Mouse (Mus musculus) ES-E14 (cell line): ENCODE measurements around the gene Rab7. TPM values are rescaled to one million over a fixed set of nuclear protein-coding genes. Genes with fewer than 3 reads are reported as not detected.

Experiments used
- DNase-seq: peaks from one replicate; pipeline ENCODE4 v3.0.0-alpha.2; 2013; ENCODE audit warnings: low read depth, low spot score
- H3K27ac ChIP-seq: 2 replicates; pipeline ENCODE4 v1.5.1; 2012; ENCODE audit warnings: low read depth, mild to moderate bottlenecking, low read length, moderate library complexity, mixed read lengths; ENCODE audit not compliant: poor library complexity, insufficient read depth, severe bottlenecking
- H3K36me3 ChIP-seq: 2 replicates; pipeline ENCODE4 v1.6.1; 2012; ENCODE audit warnings: mild to moderate bottlenecking, low read length, moderate library complexity, mixed read lengths; ENCODE audit not compliant: control insufficient read depth, poor library complexity, insufficient read depth, severe bottlenecking
- H3K4me1 ChIP-seq, 2 experiments: fragments of 150-350 bp in 1 of 2; sonication (generic) in 1 of 2; 2 replicates each; pipeline ENCODE4 v1.6.1; 2012; ENCODE audit warnings: low read length in 2 of 2, mild to moderate bottlenecking in 1 of 2, mixed read lengths in 1 of 2; ENCODE audit not compliant: control insufficient read depth in 2 of 2, insufficient read depth in 2 of 2, poor library complexity in 1 of 2
- H3K4me3 ChIP-seq, 2 experiments: fragments of 150-350 bp in 1 of 2; sonication (generic) in 1 of 2; 2 replicates each; pipeline ENCODE4 v1.5.1; 2012; ENCODE audit warnings: low read length in 2 of 2, low read depth in 1 of 2, mild to moderate bottlenecking in 1 of 2, mixed read lengths in 1 of 2; ENCODE audit not compliant: insufficient read depth in 1 of 2, poor library complexity in 1 of 2, severe bottlenecking in 1 of 2
- H3K9ac ChIP-seq: 2 replicates; pipeline ENCODE4 v1.6.1; 2012; ENCODE audit warnings: low read depth, mild to moderate bottlenecking, low read length, mixed read lengths; ENCODE audit not compliant: poor library complexity, insufficient read depth, severe bottlenecking
- H3K9me3 ChIP-seq: fragments of 150-350 bp; sonication (generic); 2 replicates; pipeline ENCODE4 v1.6.1; 2012; ENCODE audit warnings: low read depth, mild to moderate bottlenecking, low read length; ENCODE audit not compliant: control insufficient read depth, insufficient read depth
- CHD2 ChIP-seq: IDR thresholded peaks from 2 replicates; pipeline ENCODE4 v1.6.1; 2014; ENCODE audit warnings: mild to moderate bottlenecking, low read depth, low read length, inconsistent platforms
- HCFC1 ChIP-seq: IDR thresholded peaks from 2 replicates; pipeline ENCODE4 v1.6.1; 2012; ENCODE audit warnings: low read length, inconsistent platforms, borderline replicate concordance; ENCODE audit not compliant: insufficient read depth
- MAFK ChIP-seq: IDR thresholded peaks from 2 replicates; pipeline ENCODE4 v1.6.1; 2014; ENCODE audit warnings: mild to moderate bottlenecking, low read depth, low read length, inconsistent platforms; ENCODE audit not compliant: insufficient read depth
- ZC3H11A ChIP-seq: IDR thresholded peaks from 2 replicates; pipeline ENCODE4 v1.6.1; 2012; ENCODE audit warnings: low read depth, mild to moderate bottlenecking, inconsistent platforms, low read length, borderline replicate concordance
- ZNF384 ChIP-seq: IDR thresholded peaks from 2 replicates; pipeline ENCODE4 v1.6.1; 2012; ENCODE audit warnings: low read depth, low read length, inconsistent platforms
- in situ Hi-C, 2 experiments: fragments of 600-800 bp; cut with MboI; formaldehyde crosslinking; loops; one replicate each; pipeline ENCODE4 v1.15.1; 2025; ENCODE audit warnings: low sequenced_read_pairs in 2 of 2, inconsistent platforms in 1 of 2; ENCODE audit not compliant: unreplicated experiment in 2 of 2
- total RNA-seq: library from RNA; depleted of rRNA; stranded (reverse); fragments of 300-350 nt; gene quantifications from 2 replicates; pipeline ENCODE4 v1.2.3, GENCODE M21; 2012

Rab7 gene
- total RNA-seq, 1 experiment, result 56.2 TPM

GRCm38 (mm10) chr6:87991886-87992285 lies 53.2 kb downstream of the Rab7 start:
- Histone ChIP-seq H3K9me3 (no peaks in the 10 kb centered on the region), H3K4me3 (no peak overlapping the region), H3K4me1 (peaks cover 3 to 14% of the 10 kb centered on the region in 2 experiments; a peak in 3 of 4 replicates), H3K36me3 (peaks cover 4% of the 10 kb centered on the region; the same call in 1 of the 2 replicates), H3K27ac (no peak overlapping the region), H3K9ac (no peak overlapping the region)
- no peak for DNase-seq
- in situ Hi-C loops, result no loop called here
- TF ChIP-seq ZNF384 (no peak), ZC3H11A (no peak), CHD2 (no peak), HCFC1 (no peak), MAFK (no peak)

DNA sequence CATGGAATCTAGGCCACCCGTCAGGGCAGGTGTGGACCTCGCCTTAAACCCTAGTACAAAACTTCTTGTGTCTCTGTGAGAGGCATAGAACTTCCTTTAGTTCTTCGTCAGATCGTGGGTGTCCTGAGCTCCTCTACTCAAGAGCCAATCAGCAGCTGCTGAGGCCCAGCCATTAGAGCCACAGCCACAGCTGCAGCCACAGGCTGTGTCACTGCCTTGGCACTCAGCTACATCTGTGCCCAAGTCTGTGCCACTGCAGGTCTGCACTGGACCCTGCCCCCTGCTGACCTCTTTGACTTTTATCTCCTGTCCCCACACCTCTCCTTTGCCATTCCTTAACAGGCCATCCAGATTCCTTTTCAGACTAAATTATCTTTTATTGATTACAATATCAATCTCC lies 53.9 kb downstream of the Rab7 start:
- TF ChIP-seq CHD2, result no peak
- DNase-seq, result no peak
- no peak overlapping the region for H3K9ac ChIP-seq
- peaks cover 3 to 14% of the 10 kb centered on the region in 2 experiments; a peak in 3 of 4 replicates for H3K4me1 ChIP-seq
- H3K9me3 ChIP-seq, result no peaks in the 10 kb centered on the region
- H3K36me3 ChIP-seq, result peaks cover 2% of the 10 kb centered on the region; the same call in 1 of the 2 replicates
- in situ Hi-C loops, result no loop called here
- no peak overlapping the region for H3K27ac ChIP-seq
- no peak overlapping the region for H3K4me3 ChIP-seq

- in situ Hi-C loops, result no loop called here
- no peak for DNase-seq
- no peaks in the 10 kb centered on the region for H3K9me3 ChIP-seq
- peaks cover 0 to 7% of the 10 kb centered on the region in 2 experiments; a peak in 1 of 4 replicates for H3K4me1 ChIP-seq
- H3K36me3 ChIP-seq, result peaks cover 5% of the 10 kb centered on the region; the same call in 1 of the 2 replicates
- no peak for TF ChIP-seq HCFC1
- no peak for TF ChIP-seq MAFK
- TF ChIP-seq ZNF384, result no peak
- no peak for TF ChIP-seq CHD2
- no peak for TF ChIP-seq ZC3H11A
- peak overlapping the region; percentile 9; the same call in 1 of the 2 replicates for H3K9ac ChIP-seq
- H3K4me3 ChIP-seq, result peak overlapping the region; percentile 74 to 91; a peak in 3 of 4 replicates
- H3K27ac ChIP-seq, result no peak overlapping the region
Observed at GRCm38 (mm10) chr6:87982506-87982905, 62.6 kb downstream of the Rab7 start.

DNA sequence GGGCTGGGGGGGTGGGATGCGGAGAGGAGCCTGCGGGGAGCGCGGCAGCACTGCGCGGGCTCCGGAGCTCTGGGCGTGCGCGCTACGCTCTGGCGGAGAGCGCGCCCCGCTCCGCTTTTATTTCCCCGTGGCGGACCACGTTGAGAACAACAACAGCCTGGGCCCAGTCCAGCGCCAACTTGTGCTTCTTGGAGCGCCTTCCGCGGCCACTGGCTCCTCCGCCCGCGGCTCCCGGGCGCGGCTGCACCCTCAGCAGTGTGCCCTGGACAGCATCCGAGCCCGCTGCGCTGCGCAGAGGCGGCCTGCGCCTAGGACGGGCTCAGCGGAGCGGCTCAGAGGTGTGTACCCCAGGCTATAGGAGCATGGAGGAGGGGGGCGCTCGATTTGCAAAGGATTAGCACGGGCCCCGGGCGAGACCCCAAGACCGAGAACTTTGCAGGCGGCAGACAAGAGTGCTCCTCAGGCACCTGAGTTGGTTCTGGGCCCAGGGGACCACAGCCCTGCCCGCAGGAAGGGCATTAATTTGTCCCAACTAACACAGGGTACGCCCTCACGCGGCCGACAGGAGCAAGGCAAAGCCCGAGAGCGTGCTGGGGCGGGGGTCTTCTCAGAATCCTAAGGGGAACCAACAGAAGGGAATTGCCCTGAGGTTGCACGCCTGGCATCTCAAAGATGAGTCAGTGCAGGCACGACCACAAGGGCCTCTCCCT lies 63.4 kb downstream of the Rab7 start, which contains the start of gene H1fx:
TSS of gene H1fx (minus strand) at position 91 of the 710 bp plus-strand sequence.
- DNase-seq, result peak; percentile 59
- in situ Hi-C loops, result no loop called here
- H3K4me1 ChIP-seq, result peaks cover 0 to 7% of the 10 kb centered on the region in 2 experiments; a peak in 1 of 4 replicates
- peak within 1 kb of the TSS; percentile 86 for H3K9ac ChIP-seq
- no peaks in the 10 kb centered on the region for H3K9me3 ChIP-seq
- H3K36me3 ChIP-seq, result peaks cover 5% of the 10 kb centered on the region; the same call in 1 of the 2 replicates
- H3K27ac ChIP-seq, result peak within 1 kb of the TSS; percentile 34; the same call in 1 of the 2 replicates
- TF ChIP-seq HCFC1 (peak; percentile 63), MAFK (no peak)
- peak within 1 kb of the TSS; percentile 91 to 93 for H3K4me3 ChIP-seq
